In the genomic region with DNA sequence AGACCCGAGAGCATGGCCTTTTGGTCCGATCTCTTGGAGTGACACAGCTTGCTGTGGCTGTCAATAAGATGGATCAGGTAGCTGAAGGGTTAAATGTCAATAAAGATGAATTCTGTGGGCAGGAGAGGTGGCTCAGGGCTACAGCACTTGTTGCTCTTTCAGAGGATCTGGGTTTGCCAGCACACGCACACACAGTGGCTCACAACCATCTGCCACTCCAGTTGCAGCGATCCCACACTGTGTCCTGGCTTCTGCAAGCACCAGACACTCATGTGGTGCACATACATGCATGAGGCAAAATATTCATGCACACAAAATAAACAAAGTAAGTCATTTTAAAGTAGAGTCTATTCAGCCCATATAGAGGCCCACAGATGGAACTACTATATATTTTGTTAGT, we compare ENCODE assay signal across 22 mouse cellular contexts. TPM values are rescaled to one million over a fixed set of nuclear protein-coding genes. Genes with fewer than 3 reads are reported as not detected.
DNase-seq lines count a peak whose midpoint lies in the region; ATAC-seq and TF ChIP-seq lines count a peak whose summit lies in the region.
"Had no signal": no experiment of that assay in that cellular context is flagged by ENCODE, and none has a peak within 500 bp of the region (broad histone marks: within the 10 kb centered on the region; RNA-seq: fewer than 3 reads in every experiment).

No protein-coding gene starts in this region.

- H3K9me3 ChIP-seq in hindbrain, postnatal 0 days (ENCODE audit: low read length): no peaks in the 10 kb centered on the region
- no peaks in the 10 kb centered on the region for H3K9me3 ChIP-seq in hindbrain, embryonic 13.5 days
- H3K9me3 ChIP-seq in limb, embryonic 10.5 days (replicated peaks): no peaks in the 10 kb centered on the region
- H3K9me3 ChIP-seq: embryonic facial prominence, embryonic 15.5 days; heart, embryonic 10.5 days; limb, embryonic 15.5 days; lung, embryonic 15.5 days; midbrain, embryonic 10.5 days had no signal

- DNase-seq in cerebellum, adult 8-10 months: peak; percentile 8
- DNase-seq in cerebellum, adult 11 months: no peak
- peak; percentile 20 for DNase-seq in hindbrain, postnatal 0 days (ENCODE audit: low spot score)
- peak; percentile 40 for DNase-seq in layer of hippocampus, adult 11-12 months (ENCODE audit: low spot score)
- DNase-seq in layer of hippocampus, postnatal 36 days: peak; percentile 15 to 32
- DNase-seq in heart, adult 2 months: no peak
- no peak for DNase-seq in limb, embryonic 10.5 days (ENCODE audit: low spot score)
- DNase-seq: adrenal gland, postnatal 25 days; gastrocnemius, adult 2 months; kidney, postnatal 36 days; lung, postnatal 4 days had no signal

- no peaks in the 10 kb centered on the region for H3K27me3 ChIP-seq in hindbrain, postnatal 0 days (ENCODE audit: insufficient read depth, low read length)
- H3K27me3 ChIP-seq in hindbrain, embryonic 13.5 days: no peaks in the 10 kb centered on the region
- H3K27me3 ChIP-seq in heart, adult 2 months (ENCODE audit: control insufficient read depth, insufficient read depth, low read length): no peaks in the 10 kb centered on the region
- no peaks in the 10 kb centered on the region for H3K27me3 ChIP-seq in limb, embryonic 10.5 days (ENCODE audit: low read depth, poor library complexity, severe bottlenecking)
- H3K27me3 ChIP-seq: embryonic facial prominence, embryonic 15.5 days; limb, embryonic 15.5 days; lung, embryonic 15.5 days had no signal

- intact Hi-C loops in heart, adult 2 months (cut with DNase I): no loop called here

- no peak for TF ChIP-seq POLR2A in heart, adult 2 months (IDR thresholded peaks at IDR 0.05; ENCODE audit: insufficient read depth, low read depth, low read length)

- H3K9ac ChIP-seq in hindbrain, postnatal 0 days (replicated peaks; ENCODE audit: low read length): no peak overlapping the region
- H3K9ac ChIP-seq in hindbrain, embryonic 13.5 days: no peak overlapping the region
- no peak overlapping the region for H3K9ac ChIP-seq in heart, adult 2 months (ENCODE audit: low read depth, low read length)
- H3K9ac ChIP-seq: embryonic facial prominence, embryonic 15.5 days; limb, embryonic 15.5 days; liver, embryonic 14.5 days; lung, embryonic 15.5 days had no signal

- TF ChIP-seq EP300 in heart, adult 2 months (IDR thresholded peaks at IDR 0.05; ENCODE audit: insufficient read depth, low read depth, low read length): no peak

- no peaks in the 10 kb centered on the region for H3K79me2 ChIP-seq in heart, adult 2 months (replicated peaks; ENCODE audit: control insufficient read depth, insufficient read depth, low read length)

- peak; percentile 62; the same call in 1 of the 2 replicates for ATAC-seq in hindbrain, postnatal 0 days
- no peak for ATAC-seq in hindbrain, embryonic 13.5 days (ENCODE audit: low FRiP score)
- ATAC-seq: hindbrain, embryonic 16.5 days; intestine, embryonic 16.5 days had no signal

- H3K4me3 ChIP-seq in hindbrain, postnatal 0 days (ENCODE audit: low read length): no peak overlapping the region
- H3K4me3 ChIP-seq in hindbrain, embryonic 13.5 days: no peak overlapping the region
- H3K4me3 ChIP-seq in heart, adult 2 months: no peak overlapping the region
- H3K4me3 ChIP-seq in limb, embryonic 10.5 days: no peak overlapping the region
- H3K4me3 ChIP-seq: embryonic facial prominence, embryonic 15.5 days; gastrocnemius, adult 2 months; heart, embryonic 10.5 days; limb, embryonic 15.5 days; lung, embryonic 15.5 days; midbrain, embryonic 10.5 days had no signal

- H3K27ac ChIP-seq in hindbrain, postnatal 0 days: no peak overlapping the region
- no peak overlapping the region for H3K27ac ChIP-seq in hindbrain, embryonic 13.5 days
- no peak overlapping the region for H3K27ac ChIP-seq in heart, adult 2 months
- no peak overlapping the region for H3K27ac ChIP-seq in limb, embryonic 10.5 days
- H3K27ac ChIP-seq: embryonic facial prominence, embryonic 15.5 days; gastrocnemius, adult 2 months; heart, embryonic 10.5 days; limb, embryonic 15.5 days; liver, embryonic 14.5 days; lung, embryonic 15.5 days; midbrain, embryonic 10.5 days had no signal

- 72% methylated on average over 4 of the region's 4 CpGs for WGBS in hindbrain, postnatal 0 days
- WGBS in hindbrain, embryonic 13.5 days: 87% methylated on average over 4 of the region's 4 CpGs
- 98% methylated on average over 4 of the region's 4 CpGs for WGBS in heart, adult 2 months
- WGBS in limb, embryonic 10.5 days: 90% methylated on average over 4 of the region's 4 CpGs

- H3K4me2 ChIP-seq in hindbrain, postnatal 0 days (ENCODE audit: low read depth, low read length): no peak overlapping the region
- no peak overlapping the region for H3K4me2 ChIP-seq in hindbrain, embryonic 13.5 days
- H3K4me2 ChIP-seq: embryonic facial prominence, embryonic 15.5 days; limb, embryonic 15.5 days; lung, embryonic 15.5 days had no signal

- no peak for TF ChIP-seq CTCF in hindbrain, postnatal 0 days (IDR thresholded peaks at IDR 0.05; ENCODE audit: low read depth)
- no peak for TF ChIP-seq CTCF in heart, adult 2 months (IDR thresholded peaks at IDR 0.05)

- peaks cover 35% of the 10 kb centered on the region for H3K36me3 ChIP-seq in hindbrain, postnatal 0 days (ENCODE audit: insufficient read depth, low read length)
- H3K36me3 ChIP-seq in hindbrain, embryonic 13.5 days: peaks cover 52% of the 10 kb centered on the region
- H3K36me3 ChIP-seq in heart, adult 2 months (ENCODE audit: control insufficient read depth, insufficient read depth, low read length): no peaks in the 10 kb centered on the region
- peaks cover 70% of the 10 kb centered on the region for H3K36me3 ChIP-seq in limb, embryonic 10.5 days

- H3K4me1 ChIP-seq in hindbrain, postnatal 0 days (ENCODE audit: insufficient read depth, low read length): no peaks in the 10 kb centered on the region
- no peaks in the 10 kb centered on the region for H3K4me1 ChIP-seq in hindbrain, embryonic 13.5 days (replicated peaks)
- no peaks in the 10 kb centered on the region for H3K4me1 ChIP-seq in heart, adult 2 months (ENCODE audit: control insufficient read depth, insufficient read depth, low read length)
- no peaks in the 10 kb centered on the region for H3K4me1 ChIP-seq in limb, embryonic 10.5 days
- H3K4me1 ChIP-seq: embryonic facial prominence, embryonic 15.5 days; heart, embryonic 10.5 days; limb, embryonic 15.5 days; lung, embryonic 15.5 days had no signal

RNA-seq across cellular contexts. Expression of a gene that starts 29.8 kb away (rescaled TPM):
- total RNA-seq in hindbrain, postnatal 0 days (2014; rRNA removed): not detected in 2 replicates
- polyA plus RNA-seq in hindbrain, postnatal 0 days (2015; fragmentation: Nextera tagmentation; extraction: Ambion mirVana): not detected in 2 replicates
- 0.13 TPM in 1 of 2 replicates, not detected in the other for polyA plus RNA-seq in hindbrain, embryonic 13.5 days (2015; fragmentation: Nextera tagmentation; extraction: Ambion mirVana)
- total RNA-seq in layer of hippocampus, postnatal 36 days (2021): under 1 TPM; 0.15 to 0.27 TPM
- total RNA-seq in heart, adult 2 months (2021): not detected
- 0.29 TPM in 1 of 2 replicates, not detected in the other for polyA plus RNA-seq in heart, adult 2 months (2012; rRNA removed)
- polyA plus RNA-seq in limb, embryonic 10.5 days (2016; fragmentation: Nextera tagmentation; extraction: Ambion mirVana): 0.08 TPM in 1 of 2 replicates, not detected in the other
- total RNA-seq: gastrocnemius, adult 2 months; hematopoietic stem cell, adult 5-6 weeks had no signal
- polyA plus RNA-seq: embryonic facial prominence, embryonic 15.5 days; limb, embryonic 15.5 days; midbrain, postnatal 0 days had no signal

RNA-seq across cellular contexts. Expression of a gene that starts 51.6 kb away (rescaled TPM):
- 61.3 and 62.2 TPM in 2 replicates for total RNA-seq in hindbrain, postnatal 0 days (2014; rRNA removed)
- polyA plus RNA-seq in hindbrain, postnatal 0 days (2015; fragmentation: Nextera tagmentation; extraction: Ambion mirVana): 78.3 and 78.9 TPM in 2 replicates
- 99.1 and 102 TPM in 2 replicates for polyA plus RNA-seq in hindbrain, embryonic 13.5 days (2015; fragmentation: Nextera tagmentation; extraction: Ambion mirVana)
- 10 to 100 TPM; 65.7 to 66.9 TPM for total RNA-seq in layer of hippocampus, postnatal 36 days (2021)
- total RNA-seq in heart, adult 2 months (2021): 10 to 100 TPM; 72.9 to 79.7 TPM
- polyA plus RNA-seq in heart, adult 2 months (2012; rRNA removed): 13.5 and 20.9 TPM in 2 replicates
- 117 and 122 TPM in 2 replicates for polyA plus RNA-seq in limb, embryonic 10.5 days (2016; fragmentation: Nextera tagmentation; extraction: Ambion mirVana)

Comparison
In these comparisons a context has a peak if more than half of its experiments do, and no peak if none do; other contexts are left out.
1. DNase-seq: peak in cerebellum, adult 8-10 months (single experiment), hindbrain, postnatal 0 days (single experiment), layer of hippocampus, adult 11-12 months (single experiment) and layer of hippocampus, postnatal 36 days (2 of 2); none in cerebellum, adult 11 months (single experiment), heart, adult 2 months (0 of 2) and limb, embryonic 10.5 days (single experiment).